Mouse (Mus musculus): ENCODE measurements at regions not wholly inside any gene's neighbourhood (a gene's known extent, or its start where the extent isn't known, plus 50 kb on each side); places are given as distances from the start of the nearest gene placed in this dataset.

DNA sequence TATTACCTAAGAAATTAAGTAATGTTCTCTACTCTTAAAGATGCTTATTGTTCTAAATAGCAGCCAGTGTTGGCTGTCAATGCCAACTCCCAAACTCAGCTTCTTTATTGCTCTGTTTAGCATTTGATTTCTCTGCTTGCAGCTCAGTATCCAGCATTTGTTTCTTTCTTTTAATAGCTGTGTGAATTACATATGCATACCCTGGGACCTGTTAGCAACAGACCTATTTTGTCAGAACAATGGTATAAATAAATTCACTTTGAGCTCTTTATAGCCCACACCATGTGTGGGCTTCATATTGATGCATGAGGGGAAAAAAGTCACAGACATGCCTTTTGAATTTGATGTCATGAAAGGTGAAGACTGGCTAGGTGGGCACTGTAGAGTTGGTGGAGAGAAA, 732.4 kb downstream of the Nsun3 start:
- peak; percentile 72 for ATAC-seq (ENCODE audit: low read depth)
- Histone ChIP-seq H3K36me3 (no peaks in the 10 kb centered on the region), H3K9ac (no peak overlapping the region)

DNA sequence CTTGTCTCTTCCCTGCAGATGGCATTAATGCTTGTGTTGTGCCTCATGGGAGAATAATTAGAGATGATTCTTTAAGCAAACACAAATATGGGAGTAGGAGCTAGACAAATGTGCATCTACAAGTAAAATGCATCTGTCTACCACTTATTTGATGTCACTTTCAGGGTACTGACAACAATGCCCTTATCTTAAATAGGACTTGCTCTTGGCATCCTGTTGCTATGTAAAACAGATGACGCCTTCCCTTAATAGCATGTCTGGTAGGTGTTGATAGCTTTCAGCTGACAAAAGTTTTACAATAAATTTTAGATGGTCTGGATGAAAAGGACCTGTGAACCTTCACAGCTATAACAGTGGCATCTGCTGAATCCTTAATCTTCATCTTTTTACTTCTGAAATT, 748.6 kb downstream of the Nsun3 start:
- no peaks in the 10 kb centered on the region for H3K4me1 ChIP-seq (replicated peaks)
- H3K27ac ChIP-seq (replicated peaks), result no peak overlapping the region
- no peak overlapping the region for H3K4me3 ChIP-seq
- 83% methylated on average over 1 of the region's 1 CpGs for WGBS
- ATAC-seq (ENCODE audit: low read depth), result no peak
- no peaks in the 10 kb centered on the region for H3K36me3 ChIP-seq
- no peaks in the 10 kb centered on the region for H3K27me3 ChIP-seq
- no peak overlapping the region for H3K9ac ChIP-seq
- H3K4me2 ChIP-seq, result no peak overlapping the region
- H3K9me3 ChIP-seq, result no peaks in the 10 kb centered on the region

More for the DNA sequence above, 732.4 kb downstream of the Nsun3 start:
- Histone ChIP-seq H3K4me2 (no peak overlapping the region), H3K27me3 (no peaks in the 10 kb centered on the region), H3K9me3 (no peaks in the 10 kb centered on the region), H3K4me1 (replicated peaks) (peaks cover 9% of the 10 kb centered on the region), H3K27ac (replicated peaks) (no peak overlapping the region), H3K4me3 (no peak overlapping the region)

DNA sequence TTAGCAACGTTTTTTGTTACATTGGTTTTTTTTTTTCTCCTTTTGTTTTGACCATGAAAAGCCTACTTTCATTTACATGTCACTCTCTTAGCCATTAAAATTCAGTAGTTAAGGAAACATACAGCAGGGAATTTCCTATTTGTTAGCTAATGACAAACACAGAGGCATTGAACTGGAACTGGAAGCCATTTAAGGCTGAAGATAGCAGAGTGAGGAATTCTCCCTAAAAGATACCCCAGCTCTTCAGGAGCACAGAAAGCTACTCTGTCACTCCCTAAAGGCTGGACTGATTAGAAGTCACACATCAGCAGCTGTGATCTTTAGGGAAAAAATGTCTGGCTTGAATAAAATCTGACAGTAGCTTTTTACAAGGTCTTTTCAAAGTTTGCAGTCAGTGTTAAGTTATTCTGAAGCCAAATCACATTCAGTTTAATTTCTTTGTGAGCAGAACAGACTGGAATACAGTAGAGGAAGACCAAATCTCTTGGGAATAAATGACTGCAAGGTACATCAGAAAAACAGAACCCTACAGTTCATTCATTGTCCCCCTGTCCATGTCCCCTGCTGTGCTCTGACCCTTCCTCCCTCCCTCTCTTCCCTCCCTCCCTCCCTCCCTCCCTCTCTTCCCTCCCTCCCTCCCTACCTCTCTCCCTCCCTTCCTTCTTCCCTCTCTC, 796.1 kb downstream of the Nsun3 start:
- H3K27ac ChIP-seq (replicated peaks), result no peak overlapping the region
- 0 out of 2 replicates have a peak, but pooled peaks have one; percentile 36 for ATAC-seq (ENCODE audit: low read depth)
- H3K4me1 ChIP-seq (replicated peaks), result no peaks in the 10 kb centered on the region
- no peak overlapping the region for H3K4me3 ChIP-seq
- H3K9ac ChIP-seq, result no peak overlapping the region
- no peaks in the 10 kb centered on the region for H3K9me3 ChIP-seq
- H3K4me2 ChIP-seq, result no peak overlapping the region
- no peaks in the 10 kb centered on the region for H3K36me3 ChIP-seq
- H3K27me3 ChIP-seq, result no peaks in the 10 kb centered on the region
- WGBS, result 15% methylated on average over 1 of the region's 1 CpGs
